Mouse (Mus musculus) ovary, postnatal 10 days (tissue): Measurements from ENCODE around the gene Gcnt4.
"Not testable (repeated sequence)": the region's sequence is repeated elsewhere in the genome, so short reads cannot be mapped to it uniquely, and the experiment has no call there.

Experiments
- DNase-seq: peaks from one replicate; pipeline ENCODE4 v3.0.0; 2022; ENCODE audit warnings: low spot score

Gcnt4 gene

GRCm38 (mm10) chr13:96923999-96924961 is at the start of gene Gcnt4:
Gene Gcnt4, plus strand, starts transcription at chr13:96924689.
- DNase-seq = peak; percentile 31

DNA sequence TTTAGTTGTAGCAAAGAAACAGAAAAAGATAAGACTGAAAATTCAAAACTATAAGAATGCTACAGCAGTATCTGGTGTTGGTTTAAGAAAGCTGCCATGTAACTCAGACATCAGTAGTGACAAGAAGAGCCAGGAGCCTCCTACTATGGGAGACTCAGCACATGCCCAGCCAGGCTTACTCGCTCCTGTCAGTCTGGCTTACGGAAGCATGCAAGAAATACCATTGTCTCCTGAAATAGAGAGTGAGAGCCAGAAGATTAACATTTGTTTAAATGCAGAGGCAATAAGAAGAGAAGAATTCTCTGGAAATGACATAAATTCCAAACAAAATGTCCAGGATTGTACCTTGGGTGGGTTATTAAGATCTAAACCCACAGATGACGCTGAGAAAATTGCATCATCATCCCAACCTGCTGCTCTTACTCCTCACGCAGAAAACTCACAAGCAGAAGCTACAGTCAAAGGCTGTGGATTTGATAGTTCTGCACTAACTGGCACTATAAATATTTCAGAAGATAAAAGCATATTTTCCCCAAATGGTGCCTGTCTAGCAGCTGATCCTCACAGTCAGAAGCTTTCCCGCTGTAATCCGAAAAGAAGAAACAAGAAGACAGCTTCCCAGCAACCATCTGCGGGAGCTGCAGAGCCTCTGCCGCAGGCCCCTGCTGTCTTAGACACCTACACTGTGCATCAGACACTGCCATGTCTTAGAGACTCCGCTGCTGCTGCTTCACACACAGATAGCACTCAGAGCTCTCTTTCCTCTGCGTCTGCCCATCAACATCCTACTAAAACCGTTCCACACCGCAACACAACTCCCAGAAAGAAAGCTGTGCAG is 46.0 kb upstream of the Gcnt4 start:
- DNase-seq = no peak

GRCm38 (mm10) chr13:96884534-96884933 is 40.0 kb upstream of the Gcnt4 start:
- no peak for DNase-seq

GRCm38 (mm10) chr13:96889985-96890384 is 34.5 kb upstream of the Gcnt4 start:
- no peak for DNase-seq

GRCm38 (mm10) chr13:96895144-96895543 is 29.3 kb upstream of the Gcnt4 start:
- DNase-seq = no peak

GRCm38 (mm10) chr13:96906717-96907116 is 17.8 kb upstream of the Gcnt4 start:
- DNase-seq = no peak

DNA sequence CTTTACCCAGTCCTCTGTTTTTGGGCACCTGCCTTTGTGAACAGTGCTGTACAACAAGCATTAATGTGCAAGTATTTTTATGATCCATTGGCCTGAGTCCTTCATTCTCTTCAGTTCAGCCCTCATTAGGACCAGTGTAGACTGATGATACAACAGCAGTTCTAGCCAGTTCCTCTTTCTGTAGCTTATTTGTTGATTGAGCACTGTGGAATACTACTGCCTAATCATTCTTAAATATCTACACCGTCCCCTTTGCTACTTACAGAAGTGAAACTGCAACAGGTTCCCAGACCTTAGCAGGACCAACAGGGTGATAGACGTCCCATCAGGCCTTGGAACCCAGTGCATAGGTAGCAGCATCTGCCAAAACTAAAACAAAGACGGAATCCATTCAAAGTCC is 13.3 kb upstream of the Gcnt4 start:
- no peak for DNase-seq

DNA sequence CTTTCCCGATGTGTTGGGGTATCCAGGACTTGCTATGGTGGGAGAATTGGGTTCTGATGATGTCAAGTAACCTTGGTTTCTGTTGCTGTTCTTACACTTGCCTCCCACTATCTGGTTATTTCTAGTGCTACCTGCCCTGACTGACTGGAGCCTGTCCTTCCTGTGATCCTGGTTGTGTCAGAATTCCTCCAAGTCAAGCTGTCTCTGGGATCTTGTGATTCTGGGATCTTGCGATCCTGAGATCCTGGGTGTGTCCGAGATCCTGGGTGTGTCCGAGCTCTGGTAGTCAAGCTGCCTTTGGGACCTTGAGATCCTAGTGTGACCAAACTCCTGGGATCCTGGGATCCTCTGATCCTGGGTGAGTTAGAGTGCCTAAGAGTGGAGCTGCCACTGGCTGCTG is 1.4 kb upstream of the Gcnt4 start:
- not testable (repeated sequence) for DNase-seq

- DNase-seq = no peak
Measured at GRCm38 (mm10) chr13:96924985-96925745, 676 bp downstream of the Gcnt4 start.

DNA sequence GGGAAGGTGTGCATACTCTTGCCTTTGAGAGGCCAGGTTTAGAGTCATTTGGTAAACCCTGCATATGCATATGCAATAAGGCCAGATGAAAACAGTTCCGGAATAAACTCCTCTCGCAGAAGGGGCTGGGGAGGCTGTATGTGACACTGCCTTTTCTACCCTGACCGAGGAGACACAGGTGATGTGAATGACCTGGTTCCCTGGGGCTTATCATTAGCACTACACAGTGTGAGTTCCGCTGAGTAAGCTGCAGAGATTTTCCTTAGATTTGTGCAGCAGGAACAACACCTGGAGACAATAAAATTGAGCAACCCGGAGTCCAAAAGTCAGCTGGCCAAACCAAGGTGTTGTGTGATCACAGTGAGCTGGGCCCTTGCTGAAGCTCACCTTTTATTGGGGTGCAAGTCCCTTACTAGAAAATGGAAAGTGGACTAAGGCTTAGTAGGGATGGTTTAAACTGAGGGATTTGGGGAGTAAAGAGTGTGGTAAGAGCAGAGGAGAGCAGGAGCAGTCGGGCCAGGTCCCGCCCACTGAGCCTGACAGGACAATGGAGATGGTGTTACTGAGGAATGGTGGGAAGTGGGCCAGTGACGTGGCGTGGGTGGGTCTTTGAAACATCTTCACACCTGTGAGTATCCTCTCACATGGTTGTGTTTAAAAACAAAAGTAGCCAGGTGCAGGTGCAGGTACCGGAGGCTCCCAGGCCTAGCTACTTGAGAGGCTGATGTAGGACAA is 1.7 kb downstream of the Gcnt4 start:
- DNase-seq = no peak

DNA sequence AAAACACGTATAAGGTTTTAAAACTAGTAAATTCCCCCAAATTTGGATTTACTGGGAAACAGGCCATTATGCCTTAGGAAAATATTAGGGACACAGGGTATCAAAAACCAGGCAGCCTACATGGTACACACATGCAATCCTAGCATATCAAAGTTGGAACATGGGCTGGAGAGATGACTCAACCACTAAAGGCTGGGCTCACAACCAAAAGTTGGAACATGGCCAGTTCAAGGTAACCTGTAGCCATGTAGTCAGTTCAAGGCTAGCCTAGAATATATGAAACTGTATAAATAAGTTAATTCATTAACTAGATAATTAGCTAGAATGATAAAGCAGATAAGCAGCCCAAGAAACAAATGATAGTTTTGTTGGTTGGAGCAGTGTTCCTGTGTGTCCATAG is 3.3 kb downstream of the Gcnt4 start:
- DNase-seq = no peak

- no peak for DNase-seq
Measured at GRCm38 (mm10) chr13:96928432-96929039, 4.0 kb downstream of the Gcnt4 start.

DNA sequence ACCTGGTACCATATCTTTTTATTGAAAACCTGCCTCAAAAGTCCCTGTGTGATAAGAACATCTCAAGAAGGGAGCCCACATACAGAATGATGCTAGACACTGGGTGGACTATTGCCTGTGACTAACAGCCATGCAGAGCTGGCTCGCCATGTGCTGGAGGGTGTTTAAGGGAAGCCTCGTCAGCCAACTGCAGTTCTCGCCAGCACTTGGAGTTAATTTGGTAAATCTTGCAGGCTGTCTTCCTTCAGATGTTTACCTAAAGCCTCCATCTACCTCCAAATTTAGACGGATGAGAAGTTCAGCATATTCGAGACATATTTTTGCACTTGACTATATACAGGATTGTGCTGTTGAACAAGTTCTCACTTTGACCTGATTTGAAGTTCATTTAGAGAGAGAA is 8.3 kb downstream of the Gcnt4 start:
- no peak for DNase-seq

DNA sequence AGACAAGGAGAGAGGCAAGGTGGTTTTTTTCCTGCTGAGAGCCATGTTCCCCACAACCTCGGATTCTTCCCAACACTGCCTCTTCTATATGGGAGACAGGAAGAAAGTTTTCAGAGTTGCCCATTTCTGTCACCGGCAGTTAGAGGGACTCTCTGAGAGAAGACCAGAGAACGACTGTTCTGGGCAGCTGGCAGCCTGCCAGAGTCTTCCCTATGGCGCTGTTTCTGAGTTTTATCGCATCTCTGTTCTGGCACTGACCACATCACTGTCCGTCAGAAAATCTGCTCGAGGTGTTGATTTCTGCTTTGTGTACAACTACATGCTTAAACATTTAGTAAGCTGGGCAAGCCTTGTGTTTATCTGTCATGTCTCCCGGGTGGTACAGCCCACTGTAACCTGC is 8.9 kb downstream of the Gcnt4 start:
- DNase-seq = no peak

DNA sequence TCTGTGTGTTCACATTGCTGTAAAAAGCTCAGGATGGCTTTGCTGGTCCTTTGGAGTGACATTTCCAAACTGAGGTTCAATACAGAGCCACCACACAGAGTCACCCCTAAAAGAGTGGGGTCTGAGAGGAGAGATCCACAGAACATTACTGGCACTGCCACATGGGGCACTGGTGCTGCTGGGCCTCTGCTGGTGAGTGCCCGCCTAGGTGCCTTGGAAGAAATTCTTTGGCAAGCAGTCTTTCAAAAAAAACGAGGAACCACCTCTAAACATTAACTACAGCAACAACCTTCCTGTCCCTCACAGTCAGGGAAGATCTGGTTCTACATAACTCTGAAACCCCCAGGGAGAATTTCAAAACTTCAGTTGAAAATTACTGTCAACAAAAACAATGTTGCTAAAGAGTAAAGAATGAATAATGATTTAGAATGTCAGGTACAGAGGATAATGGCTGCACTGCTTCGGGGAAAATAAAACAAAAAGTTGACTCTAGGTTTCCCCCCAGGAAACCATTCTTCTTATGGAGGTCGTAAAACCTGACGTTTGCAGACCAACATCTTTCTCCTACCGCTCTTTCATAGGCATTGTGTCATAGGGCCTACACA is 11.8 kb downstream of the Gcnt4 start:
- no peak for DNase-seq

DNA sequence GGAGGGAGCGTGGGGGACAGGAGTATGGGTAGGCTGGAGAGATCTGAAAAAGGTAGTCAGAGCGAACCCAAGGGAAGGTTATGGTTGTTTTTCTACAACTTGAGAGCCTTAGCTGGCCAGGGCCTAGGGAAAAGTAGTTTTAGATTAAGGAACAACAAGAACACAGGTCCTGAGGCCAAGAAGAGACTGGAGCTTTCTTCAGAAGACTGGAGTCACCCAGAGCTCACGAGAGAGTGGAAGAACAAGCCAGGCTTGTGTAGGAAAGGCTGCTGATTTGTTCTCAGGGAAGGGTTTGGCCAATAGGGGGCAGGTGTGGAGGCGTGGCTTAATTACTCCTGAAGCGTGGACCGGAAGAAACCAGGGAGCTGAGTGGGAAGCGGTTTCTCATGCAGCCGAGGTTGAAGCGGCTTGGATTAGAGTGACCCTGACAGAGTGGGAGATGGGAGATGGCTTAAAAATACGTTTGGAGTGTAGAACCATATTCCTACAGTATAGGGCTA is 12.6 kb downstream of the Gcnt4 start:
- DNase-seq = no peak

GRCm38 (mm10) chr13:96939680-96940079 is 15.2 kb downstream of the Gcnt4 start:
- DNase-seq = no peak

DNA sequence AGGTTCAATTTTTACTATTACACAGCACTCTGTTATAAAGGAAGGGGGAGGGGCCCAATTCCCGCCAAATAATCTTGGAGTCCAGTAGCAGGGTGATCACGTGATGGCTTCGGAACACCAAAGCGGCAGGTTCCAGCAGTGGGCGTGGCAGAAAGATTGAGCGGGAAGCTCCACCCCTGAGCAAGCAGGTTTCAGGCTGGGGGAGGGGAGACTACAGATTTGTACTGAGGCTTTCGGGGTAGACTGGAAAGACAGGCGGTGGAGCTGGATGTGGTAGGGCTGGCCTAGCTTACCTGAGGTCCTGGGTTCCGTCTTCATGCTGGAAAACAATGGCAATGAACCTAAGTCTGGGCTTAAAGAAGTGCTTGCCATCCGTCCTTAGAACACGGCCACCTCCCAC is 17.0 kb downstream of the Gcnt4 start:
- not testable (repeated sequence) for DNase-seq

DNA sequence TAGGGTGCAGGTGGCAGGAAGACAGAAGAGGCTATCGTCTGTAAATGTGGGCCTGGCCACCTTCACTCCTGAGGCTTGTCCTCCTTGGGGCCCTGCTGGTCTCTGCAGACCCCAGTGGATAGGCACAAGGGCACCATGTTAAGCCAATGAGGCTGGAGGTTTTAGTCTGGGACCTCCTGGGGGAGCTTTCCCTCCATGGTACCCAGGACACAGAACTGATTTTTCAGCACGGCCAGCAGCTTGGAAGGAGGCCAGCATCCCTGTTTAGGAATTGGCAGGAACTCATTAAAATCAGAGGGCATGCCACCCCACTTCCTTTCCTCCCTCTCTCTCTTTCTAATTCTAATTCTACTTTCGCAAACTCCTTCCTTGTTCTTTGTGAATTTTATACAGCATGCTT is 19.1 kb downstream of the Gcnt4 start:
- DNase-seq = peak; percentile 21

- DNase-seq = no peak
Measured at GRCm38 (mm10) chr13:96945748-96946147, 21.3 kb downstream of the Gcnt4 start.
